Mouse (Mus musculus) testis, adult 2 months (tissue): Measurements from ENCODE around the gene Lypd5.

Experiments used
- CTCF ChIP-seq: fragments of 200-500 bp; IDR thresholded peaks from 2 replicates; pipeline ENCODE4 v1.5.1; 2012; ENCODE audit warnings: low read depth, mild to moderate bottlenecking, inconsistent platforms, low read length, moderate library complexity; ENCODE audit not compliant: control insufficient read depth, insufficient read depth, insufficient replicate concordance
- POLR2A ChIP-seq: fragments of 200-500 bp; IDR thresholded peaks from 2 replicates; pipeline ENCODE4 v1.6.1; 2012; ENCODE audit warnings: low read depth, mild to moderate bottlenecking, inconsistent platforms, low read length, moderate library complexity; ENCODE audit not compliant: control insufficient read depth

DNA sequence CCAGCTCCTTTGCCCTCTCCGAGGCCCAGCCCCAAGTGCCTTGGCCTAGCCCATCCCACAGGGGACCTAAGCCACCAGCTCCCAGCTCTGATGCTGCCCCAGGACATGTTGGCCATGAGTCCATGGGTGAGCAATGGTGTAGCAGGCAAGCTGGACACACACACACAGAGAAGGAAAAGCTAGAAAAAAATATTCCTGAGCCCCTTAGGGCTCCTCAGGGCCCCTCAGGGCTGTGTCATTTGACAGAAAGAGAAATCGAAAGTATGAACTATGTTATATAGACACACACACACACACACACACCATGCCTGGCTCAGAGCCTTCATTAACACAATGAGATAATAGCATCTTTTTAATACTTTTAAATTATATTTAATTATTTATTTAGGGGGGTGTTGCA lies 31.4 kb downstream of the Lypd5 start:
- TF ChIP-seq CTCF (no peak), POLR2A (no peak)
